Mouse (Mus musculus): ENCODE measurements around the gene Gm4922. TPM values are rescaled to one million over a fixed set of nuclear protein-coding genes. Genes with fewer than 3 reads are reported as not detected.
A peak's percentile ranks its signal among the peaks of the same experiment; 100 is the strongest.

Gm4922 gene
- total RNA-seq (2022) = not detected

DNA sequence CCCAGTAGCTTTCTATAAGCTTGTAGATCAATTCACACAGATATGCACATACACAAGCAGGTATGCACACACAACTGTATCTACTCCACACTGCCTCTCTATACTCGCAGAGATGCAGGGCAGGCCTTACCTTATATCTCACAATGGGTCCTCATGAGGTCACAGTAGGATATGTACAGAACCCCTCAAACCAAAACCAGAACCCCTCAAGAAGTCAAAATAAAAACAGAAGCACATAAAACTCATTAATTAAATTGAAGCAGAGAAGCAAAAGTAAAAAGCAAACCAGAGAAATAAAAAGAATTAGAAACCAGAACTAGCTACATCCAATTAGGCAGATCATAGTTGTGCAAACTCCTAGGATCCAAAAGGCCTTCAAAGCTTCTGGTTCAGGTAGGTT lies at the start of gene Gm4922:
Gene Gm4922, minus strand, starts transcription at position 101 of the 400 bp plus-strand sequence.
- no peak for DNase-seq (ENCODE audit: low spot score)

DNA sequence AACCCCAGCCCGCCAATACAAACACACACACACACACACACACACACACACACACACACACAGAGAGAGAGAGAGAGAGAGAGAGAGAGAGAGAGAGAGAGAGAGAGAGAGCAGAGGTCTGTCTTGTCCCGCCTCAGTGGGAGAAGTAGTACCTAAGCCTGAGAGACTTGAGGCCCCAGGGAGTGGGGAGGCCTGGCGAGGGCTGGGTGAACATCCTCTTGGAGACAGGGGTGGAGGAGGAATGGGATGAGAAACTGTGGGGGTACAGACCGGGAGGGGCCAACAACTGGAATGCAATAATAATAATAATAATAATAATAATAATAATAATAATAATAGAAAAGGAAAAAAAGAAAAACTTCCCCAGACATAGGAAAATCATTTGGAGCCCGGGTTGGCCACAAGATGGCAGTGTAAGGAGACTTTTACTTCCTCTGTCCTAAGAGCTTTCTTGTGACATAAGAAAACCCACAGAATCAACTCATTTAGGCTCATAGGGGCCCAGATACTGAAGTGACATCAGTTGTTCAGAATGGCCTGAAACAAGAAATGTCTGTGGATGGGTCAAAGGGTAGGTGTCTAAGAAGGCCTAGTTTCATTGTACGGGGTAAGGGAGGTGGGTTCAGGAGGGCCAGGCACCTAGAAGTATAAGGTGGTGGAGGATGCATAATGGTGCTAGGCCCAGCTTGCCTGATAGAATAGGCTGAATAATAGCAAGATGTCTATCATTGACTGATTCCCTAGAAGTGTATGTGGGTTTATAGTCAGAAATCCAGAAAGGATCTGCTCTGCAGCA lies 49.3 kb upstream of the Gm4922 start:
- peak; percentile 24 for DNase-seq (ENCODE audit: low spot score)

DNA sequence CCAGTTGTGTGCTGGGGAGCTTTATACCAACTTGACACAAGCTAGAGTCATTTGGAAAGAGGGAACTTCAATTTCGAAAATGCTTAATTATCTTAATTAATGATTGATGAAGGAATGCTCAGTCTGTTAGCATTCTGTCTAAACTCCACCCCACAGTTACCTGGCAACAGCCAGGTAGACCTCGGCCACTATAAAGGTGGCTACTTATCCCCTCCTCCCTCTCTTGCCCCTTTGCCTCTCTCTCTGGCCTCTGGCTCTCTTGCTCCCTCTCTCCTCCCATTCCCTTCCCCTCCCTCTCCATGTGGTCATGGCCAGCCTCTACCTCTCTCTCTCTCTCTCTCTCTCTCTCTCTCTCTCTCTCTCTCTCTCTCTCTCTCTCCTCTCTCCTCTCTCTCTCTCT lies 47.8 kb upstream of the Gm4922 start:
- DNase-seq (ENCODE audit: low spot score) = no peak

DNA sequence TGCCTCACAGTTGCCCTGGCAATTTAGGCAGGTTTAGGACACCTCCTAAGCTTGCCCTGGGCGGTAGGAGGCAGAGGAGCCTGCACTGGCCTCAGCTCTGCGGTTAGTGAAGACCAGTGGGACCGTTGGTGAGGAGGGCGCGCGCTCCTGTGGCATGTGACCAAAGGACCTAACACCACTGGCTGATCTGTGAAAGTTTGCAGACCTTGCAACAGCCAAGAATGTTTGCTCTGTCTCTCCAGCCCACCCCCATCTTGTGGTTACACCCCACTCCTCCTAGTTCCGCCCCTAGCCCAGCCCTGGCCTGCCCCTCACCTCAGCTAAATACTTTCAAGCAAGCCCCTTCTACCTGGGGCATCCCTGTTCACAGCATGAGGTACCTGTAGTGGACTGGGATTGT lies 45.2 kb upstream of the Gm4922 start:
- DNase-seq (ENCODE audit: low spot score) = no peak

DNA sequence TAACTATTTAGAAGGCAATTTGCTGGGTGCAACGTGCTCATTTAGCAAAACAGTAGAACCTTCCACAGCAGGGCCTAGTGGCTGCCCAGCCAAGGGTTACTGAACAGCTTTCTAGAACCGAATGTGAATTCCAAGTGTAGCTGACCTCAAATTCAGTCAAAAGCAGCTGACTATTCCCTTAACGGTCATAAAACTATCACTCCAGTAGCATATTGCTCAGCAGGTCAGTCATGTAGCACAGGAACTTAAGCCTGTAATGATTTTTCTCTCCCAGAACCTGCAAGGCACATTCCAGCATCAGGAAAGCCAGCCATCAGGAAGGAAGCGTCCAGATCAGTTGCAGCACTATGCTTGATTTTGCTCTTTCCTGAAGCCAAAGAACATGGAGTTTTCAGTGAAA lies 43.8 kb upstream of the Gm4922 start:
- no peak for DNase-seq (ENCODE audit: low spot score)

DNA sequence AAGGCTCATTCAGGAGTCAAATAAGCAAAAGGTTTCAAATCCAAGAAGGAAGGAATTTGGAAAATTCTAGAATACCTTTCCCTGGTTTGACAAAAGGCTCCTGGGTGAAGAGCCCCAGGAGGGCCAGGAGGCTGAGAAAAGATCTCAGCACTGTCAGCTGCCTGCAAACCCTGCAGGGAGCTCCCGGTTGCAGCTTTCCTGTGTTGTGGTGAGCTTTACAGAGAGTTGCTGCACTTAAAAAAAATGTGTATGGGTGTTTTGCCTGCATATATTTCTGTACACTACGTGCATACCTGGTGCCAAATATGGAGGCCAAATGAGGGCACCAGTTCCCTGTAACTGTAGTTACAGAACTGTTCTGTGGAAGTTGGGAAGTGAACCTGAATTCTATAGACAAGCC lies 41.3 kb upstream of the Gm4922 start:
- DNase-seq (ENCODE audit: low spot score) = no peak

DNA sequence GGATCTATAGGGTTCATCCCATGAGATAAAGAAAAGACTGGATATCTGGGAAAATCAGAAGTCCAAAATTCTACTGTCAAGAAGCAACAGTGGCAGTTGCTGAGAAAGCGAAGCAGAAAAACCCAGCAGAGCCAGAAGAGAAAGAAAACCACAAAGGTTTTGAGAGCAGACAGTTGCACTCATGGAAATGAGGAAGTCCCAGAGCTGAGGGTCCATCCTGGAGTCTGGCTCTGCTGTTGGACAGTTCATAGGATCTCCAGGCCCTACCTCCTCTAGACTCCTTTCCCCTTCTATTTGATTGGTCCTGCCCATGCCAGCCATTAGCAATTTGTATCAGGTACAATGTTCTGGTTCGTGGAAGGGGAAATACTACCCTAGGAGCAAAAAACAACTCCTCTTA lies 39.5 kb upstream of the Gm4922 start:
- DNase-seq (ENCODE audit: low spot score) = no peak

DNA sequence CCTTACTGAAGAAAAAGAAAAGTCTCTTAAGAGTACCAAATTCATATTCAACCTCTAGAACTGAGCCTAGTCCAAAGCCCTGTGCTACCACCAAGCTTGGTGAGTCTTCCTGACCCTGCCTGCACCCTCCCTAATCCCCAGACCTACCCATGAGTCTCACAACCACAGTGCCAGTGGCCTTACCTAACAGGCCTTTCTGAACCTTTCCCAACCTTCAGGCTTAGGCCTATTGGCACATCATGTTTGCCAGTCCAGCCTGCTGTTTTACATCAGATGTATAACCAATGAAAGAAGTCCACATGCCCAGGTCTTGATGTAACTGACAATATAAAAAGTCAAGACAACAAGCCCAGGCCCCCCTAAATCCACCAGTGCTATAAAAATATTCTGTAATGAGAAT lies 38.5 kb upstream of the Gm4922 start:
- no peak for DNase-seq (ENCODE audit: low spot score)

DNA sequence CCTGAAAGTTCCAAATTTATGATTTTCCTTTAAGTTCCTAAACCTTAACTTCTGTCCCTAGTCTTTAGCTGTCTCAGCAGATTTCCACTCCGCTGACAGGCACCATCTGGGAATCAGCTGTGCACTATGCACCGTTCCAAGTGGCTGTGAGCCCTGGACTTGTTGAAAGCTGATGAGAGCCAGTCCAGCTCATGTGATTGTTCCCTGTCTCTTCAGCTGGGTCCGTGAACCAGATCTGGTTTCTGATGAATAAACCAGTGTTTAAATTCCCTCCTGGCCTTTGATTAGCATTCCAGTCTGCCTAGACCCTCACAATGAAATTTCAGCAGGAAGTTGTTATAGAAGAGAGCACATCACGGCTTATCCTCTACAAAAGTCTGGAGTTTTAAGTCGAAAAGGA lies 30.0 kb upstream of the Gm4922 start:
- peak; percentile 65 for DNase-seq (ENCODE audit: low spot score)

DNA sequence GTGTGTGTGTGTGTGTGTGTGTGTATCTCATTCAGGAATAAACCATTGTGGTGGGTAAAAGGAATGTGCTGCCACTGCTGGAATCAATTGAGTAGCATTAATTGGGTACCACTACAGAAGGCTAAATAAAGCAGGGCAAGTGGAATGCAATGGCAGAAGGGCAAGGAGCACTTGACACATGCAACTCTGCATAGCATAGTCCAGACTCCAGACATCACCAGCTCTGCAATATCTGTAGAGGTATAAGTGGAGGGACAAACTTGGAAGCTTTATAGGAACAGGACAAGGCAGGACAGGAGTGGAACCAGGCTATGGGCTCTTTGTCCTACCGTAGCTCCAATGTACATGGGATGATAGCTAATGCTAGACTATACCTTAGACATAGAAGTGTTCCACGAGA lies 25.2 kb upstream of the Gm4922 start:
- peak; percentile 3 for DNase-seq (ENCODE audit: low spot score)

DNA sequence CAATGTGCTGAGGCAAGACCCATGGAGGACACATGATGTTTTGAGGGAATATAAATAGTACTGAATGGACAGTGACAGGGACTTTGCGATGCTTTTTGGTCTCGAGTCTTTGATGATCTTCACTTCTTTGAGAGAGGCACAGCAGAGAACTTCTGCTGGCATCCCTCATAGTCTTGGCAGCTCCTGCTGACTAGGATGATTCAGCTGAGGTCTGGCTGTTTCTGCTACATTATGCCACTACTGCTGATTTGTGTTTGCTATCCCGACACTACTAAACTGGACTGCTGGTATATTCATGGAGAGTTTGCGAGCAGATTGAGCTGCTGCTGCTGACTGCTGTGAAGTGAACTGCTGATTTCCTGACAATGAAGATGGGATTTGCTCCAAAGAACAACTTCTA lies 3.5 kb upstream of the Gm4922 start:
- DNase-seq (ENCODE audit: low spot score) = no peak

DNA sequence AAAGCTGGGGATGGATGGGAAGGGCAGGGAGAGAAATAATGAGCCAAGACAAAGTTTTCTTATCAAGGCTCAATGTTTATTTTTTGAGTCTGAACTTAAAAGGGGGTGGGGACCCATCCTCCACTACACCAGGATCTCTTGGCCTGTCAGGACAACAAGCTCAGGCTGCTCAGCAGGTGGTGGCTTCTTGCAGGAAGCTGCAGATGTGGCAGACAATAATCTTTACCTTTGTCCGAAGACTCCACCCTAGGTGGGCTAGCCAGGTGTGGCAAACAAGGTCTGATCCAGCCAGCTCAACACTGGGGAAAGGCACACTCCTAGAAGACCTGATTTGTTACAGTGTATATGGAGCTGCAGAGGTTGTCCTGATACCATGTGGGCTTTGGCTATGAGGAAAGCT lies 2.0 kb upstream of the Gm4922 start:
- no peak for DNase-seq (ENCODE audit: low spot score)

DNA sequence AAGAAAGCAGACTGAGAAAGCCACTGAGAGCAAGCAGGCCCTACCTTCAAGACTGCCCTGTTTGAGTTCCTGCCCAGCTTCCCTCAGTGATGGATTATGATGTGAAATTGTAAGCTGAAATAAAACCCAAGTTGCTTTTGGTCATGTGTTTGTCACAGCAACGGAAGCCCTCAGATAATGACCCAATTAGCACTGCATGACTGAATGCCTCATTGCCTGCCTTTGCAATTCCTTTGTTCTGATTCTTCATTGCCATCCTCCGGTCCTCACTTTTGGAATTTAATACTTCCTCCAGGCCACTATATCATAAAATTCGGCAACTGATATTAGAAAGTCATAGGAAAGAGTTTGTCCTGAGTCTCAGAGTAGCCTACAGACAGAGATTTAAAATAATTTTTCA lies 9.0 kb downstream of the Gm4922 start:
- no peak for DNase-seq (ENCODE audit: low spot score)

DNA sequence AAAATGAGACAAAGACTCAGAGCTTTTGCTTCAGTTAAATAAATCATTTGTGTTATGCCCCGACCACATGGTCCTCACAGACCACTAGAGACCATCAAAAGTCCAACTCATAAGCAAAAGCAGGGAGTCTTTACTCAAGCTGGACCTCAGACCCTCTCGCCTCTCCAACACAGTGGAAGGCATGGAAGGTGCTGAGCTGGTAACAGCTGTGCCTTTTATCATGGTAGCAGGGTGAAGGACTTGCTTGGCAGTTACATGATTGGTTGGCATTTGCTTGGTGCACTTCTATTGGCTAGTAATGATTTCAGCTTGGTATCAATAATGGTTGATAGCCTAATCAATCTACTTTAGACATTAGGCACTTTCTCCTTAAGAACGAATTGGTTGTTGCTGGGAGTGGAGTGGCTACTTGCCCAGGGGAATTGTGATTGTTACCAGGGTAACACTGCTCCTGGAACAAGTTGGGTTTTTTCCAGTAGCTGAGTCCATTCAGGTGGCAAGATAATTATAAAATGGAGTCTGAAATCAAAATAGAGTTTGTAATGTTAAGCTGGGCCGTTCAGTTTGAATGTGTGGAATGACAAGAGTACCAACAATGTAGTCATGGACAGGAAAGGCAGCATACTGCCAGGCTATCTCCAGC lies 13.9 kb downstream of the Gm4922 start:
- peak; percentile 13 for DNase-seq (ENCODE audit: low spot score)

DNA sequence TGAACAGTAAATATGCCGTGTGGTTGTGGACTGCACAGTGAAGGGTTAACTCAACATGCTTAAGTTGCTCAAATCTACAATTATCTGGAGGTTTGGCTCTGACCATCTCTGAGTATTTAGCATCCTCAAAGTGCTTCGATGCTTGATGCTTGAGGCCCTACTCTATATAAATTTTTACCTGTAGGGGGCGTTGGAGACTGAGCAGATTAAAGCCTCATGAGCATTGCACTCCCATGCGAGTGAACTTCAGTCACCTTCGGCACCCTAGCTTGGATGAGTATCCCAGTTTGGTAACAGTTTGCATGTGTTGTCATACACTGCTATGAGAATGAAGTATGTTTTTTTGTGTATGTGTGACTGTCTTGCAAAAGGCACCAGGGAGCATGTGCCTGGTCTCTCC lies 16.7 kb downstream of the Gm4922 start:
- DNase-seq (ENCODE audit: low spot score) = no peak

DNA sequence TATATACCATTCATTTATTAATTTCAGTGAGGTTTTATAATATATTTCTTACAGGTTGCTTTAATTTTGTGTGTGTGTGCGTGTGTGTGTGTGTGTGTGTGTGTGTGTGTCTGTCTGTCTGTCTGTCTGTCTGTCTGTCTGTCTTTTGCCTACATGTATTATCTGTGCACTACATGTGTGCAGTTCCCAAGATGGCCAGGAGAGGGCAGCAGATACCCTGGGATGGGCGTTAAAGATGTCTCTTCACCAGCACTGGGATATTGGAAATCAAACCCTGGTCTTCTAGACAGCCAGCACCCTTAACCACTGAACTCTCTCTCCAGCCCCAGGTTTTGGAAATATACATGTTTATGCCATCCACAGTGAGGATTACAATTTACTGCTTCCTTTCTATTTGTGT lies 26.4 kb downstream of the Gm4922 start:
- peak; percentile 13 for DNase-seq (ENCODE audit: low spot score)

DNA sequence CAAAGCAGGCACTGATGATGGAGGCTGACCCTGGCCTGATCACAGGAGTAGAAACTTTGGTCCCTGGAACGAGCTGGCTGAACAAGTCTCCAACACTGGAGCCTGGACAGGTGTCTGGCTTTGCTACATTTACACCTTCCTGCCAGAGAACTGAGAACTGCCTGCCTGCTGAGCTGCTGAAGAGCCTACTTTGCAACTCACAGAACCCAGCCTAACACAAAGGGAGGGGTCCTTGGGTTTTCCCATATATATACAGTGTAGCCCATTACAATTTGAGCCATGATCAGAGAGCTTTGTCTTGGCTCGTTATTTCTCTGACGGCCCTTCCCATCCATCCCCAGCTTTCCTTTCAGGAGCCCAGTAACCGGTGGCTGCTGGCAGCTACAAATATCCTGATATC lies 36.5 kb downstream of the Gm4922 start:
- DNase-seq (ENCODE audit: low spot score) = no peak

DNA sequence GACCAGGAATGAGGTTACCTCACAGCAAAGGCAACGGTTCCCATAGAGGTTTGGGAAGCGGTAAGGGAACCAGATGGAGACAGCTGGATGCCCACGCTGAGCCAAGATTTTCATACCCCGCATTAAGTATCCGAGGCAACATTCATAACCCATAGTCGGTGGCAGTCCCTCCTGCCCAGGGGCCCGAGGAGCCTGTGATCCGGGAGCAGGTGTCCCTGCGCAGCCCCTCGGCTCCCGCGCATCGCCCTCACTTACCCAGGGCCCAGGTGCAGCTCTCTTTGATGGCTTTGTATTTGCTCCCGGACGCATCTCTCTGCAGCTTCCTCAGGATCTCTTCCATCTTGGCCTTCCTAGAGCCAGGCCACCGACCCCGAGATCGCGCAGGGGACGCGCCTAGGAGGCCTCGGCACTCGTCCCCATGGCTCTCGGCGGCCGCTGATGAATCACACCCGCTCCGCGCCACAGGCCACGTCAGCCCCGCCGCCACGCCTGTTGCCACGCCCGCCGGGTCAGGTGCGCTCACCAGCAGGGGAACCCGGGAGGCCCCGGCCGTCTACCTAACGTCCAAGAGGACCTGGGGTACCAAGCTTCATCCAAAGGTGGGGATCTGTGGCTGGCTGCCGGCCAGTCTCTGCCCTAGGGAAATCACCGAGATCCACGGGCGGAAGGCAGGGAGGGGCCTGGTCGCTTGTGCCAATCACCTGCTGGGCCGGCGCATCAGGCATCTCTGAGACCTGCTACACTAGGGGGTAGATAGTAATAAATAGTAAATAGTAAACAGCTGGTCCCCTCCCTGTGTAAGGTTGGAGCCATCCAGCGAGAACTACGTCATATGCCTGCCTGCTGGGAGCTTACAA lies 43.1 kb downstream of the Gm4922 start, which contains the start of gene Arfgef3:
Gene Arfgef3, minus strand, starts transcription at position 664 of the 857 bp plus-strand sequence.
- DNase-seq (ENCODE audit: low spot score) = peak; percentile 9

DNA sequence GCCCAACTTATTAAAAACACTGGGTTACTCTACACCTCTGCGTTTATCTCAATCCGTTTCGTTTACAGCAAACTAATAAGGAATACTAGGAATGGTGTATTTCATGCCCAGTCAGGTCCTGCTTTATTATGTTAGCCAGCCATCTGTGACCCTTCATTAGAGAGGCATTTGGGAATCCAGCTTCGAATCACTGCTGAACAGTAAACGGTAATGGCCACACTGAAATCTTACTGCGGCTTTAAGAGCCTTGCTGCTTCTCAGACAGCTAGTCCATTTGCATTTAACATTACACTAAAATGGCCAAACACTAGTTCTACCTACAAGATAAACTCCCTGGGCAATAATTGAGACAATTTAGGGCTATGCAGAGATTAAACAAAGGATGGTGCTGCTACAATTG lies 44.5 kb downstream of the Gm4922 start:
- DNase-seq (ENCODE audit: low spot score) = no peak

DNA sequence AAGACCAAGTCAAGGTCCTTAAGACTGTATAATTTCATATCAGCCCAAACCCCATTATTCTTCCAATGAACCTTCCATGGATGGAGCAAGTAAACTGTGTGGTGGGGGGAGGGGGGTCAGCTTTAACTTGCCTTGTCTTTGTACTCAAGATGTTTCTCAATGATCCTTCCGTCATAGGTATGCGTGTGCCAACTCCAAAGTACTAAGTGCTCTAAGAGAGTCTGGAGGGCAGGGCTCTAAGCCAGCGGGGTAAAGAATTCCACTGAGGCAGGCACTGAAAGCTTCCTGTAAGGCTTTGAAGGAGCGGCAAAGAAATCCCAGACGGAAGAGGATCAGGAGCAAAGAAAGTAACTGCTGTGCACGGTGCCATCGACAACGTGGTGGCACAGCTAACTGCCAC lies 45.6 kb downstream of the Gm4922 start:
- DNase-seq (ENCODE audit: low spot score) = no peak

Data from heart, adult 8-10 months (tissue).